Mouse (Mus musculus): Measurements from ENCODE around the gene Mllt3. TPM values are rescaled to one million over a fixed set of nuclear protein-coding genes. Genes with fewer than 3 reads are reported as not detected.

The Mllt3 gene
- total RNA-seq, 2 experiments from 2014 or later = 27.6 to 28.6 TPM

DNA sequence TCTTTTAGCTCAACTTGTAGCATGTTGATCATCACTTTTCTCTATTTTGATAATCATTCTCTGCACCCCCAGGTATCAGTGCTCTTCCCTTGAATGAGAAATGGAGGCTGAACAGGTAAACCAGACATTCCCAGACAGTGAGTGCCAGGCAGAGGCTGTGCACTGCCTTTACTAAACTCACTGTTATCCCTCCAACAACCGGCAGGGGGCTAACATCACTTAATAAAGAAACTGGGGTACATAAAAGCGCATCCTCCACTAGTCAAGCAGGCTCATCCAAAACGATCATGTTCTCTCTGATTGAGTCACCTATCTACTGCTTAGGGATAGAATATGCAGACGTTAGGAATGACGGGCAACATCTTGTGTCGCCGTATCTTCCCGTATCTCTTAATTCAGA lies 244.5 kb downstream of the Mllt3 start:
- peak; percentile 20 to 29 for DNase-seq (ENCODE audit: low spot score in 2 of 2)

DNA sequence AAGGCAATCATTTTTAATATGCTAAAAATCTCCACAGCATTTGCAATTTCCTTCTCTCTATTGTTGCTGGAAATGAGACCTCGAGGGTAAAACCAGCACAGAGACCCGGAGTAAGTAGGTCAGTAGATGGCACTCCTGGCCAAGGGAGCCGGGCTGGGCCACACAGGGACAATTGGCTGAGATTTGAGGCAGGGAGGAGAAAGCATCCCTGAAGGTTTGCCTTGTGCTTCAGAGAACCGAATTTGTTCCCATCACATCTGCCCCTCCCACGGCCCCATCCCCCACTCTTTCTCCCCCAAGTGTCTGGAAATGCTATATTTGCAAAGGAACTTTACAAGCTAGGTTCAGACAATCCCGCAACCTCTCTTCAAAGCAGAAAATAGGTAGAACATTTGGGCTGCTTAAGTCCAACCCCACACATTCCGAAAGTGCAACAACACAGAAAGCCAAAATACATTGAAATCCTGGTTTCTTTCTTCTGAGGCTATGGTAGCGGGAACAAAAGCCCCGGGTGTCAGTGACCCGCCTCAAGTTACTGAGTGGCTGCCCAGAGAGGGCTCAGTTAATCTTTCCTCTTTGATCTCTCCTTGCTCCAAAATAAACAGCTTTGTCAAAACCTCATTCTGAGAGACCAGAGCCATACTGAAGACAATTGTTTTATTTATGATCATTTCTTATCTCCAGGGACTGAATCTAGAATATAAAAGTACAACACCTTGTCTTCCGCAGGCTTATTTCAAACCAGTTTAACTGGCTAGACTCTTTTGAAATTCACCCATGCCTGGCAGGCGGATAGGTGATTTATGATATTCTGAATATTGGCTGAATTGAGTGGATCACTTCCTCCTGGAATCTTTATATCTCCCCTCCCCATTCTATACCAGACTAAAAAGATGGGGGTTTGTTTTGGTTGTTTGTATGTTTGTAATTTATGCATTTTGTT lies 247.8 kb downstream of the Mllt3 start:
- peak; percentile 22 to 30 for DNase-seq (ENCODE audit: low spot score in 2 of 2)

DNA sequence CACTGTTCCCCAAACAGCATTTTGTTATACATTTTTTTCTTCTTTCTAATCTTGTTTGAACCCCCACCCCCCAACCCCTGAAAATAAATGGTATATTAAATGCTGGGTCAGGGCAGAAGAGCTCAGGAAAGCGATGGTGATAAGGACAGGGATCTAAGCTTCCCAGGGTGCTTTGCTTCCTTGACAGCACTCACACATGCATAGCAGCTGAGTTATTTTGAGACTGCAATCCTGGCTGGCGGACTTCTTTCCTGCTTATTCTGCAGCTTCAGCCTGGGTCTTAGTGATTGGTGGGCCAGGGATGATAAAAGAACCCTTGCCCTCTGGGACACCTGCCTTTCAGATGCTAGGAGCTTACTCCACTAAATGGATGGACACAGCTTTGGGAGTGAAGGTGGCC lies 249.4 kb downstream of the Mllt3 start:
- DNase-seq (ENCODE audit: low spot score in 2 of 2) = no peak

DNA sequence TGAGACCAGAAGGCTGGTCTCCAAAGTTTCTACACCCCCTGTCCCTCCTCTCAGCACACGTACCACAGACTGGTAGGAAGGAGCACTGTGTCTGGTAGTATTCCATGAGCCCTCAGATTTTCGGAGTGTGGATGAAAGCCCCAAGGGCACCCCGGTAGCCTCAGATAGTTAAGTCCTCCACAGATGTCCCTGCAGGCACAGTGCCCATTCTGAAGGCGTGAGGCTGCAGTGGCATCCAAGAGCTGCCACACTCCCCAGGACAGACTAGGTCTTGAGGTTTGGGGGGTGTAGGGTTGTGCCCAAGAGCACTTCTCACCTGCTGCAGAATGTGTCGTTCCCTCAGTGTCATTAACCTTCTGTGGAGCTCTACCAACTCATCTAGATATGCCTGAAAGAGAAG lies 251.2 kb downstream of the Mllt3 start:
- DNase-seq (ENCODE audit: low spot score in 2 of 2) = no peak

DNA sequence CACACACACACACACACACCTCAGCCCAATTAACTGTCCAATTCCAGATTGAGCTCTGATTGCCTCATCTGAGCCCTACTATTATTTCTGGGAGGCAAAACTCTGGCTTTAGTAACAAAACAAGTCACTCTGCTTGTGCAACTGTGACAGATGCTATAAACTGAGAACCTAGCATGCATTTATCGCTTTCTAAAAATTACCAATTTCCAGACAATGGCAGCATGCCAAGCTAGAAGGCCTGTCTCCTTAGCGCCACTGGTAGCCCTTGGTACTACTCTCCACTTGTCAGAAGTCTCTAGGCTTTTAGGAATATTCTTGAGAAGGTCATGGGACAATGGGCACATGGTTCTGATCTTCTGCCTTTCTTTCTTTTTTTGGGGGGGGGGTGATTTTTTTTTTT lies 257.4 kb downstream of the Mllt3 start:
- DNase-seq (ENCODE audit: low spot score in 2 of 2) = no peak

DNA sequence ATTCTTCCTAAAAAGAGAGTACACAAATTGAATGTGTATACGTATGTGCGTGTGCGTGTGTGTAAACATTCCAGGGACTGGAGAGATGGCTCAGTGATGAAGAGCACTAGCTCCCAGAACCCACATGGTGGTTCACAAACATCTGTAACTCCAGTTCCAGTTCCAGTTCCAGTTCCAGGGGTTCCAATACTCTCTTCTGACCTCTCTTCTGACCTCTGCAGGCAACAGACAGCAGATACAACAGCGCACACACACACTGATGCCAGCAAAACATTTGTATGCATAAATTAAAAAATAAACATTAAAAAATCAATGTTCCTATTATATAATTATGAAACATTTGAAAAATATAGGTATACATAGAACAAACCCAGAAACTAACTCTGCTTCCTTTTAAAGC lies 258.6 kb downstream of the Mllt3 start:
- no peak for DNase-seq (ENCODE audit: low spot score in 2 of 2)

DNA sequence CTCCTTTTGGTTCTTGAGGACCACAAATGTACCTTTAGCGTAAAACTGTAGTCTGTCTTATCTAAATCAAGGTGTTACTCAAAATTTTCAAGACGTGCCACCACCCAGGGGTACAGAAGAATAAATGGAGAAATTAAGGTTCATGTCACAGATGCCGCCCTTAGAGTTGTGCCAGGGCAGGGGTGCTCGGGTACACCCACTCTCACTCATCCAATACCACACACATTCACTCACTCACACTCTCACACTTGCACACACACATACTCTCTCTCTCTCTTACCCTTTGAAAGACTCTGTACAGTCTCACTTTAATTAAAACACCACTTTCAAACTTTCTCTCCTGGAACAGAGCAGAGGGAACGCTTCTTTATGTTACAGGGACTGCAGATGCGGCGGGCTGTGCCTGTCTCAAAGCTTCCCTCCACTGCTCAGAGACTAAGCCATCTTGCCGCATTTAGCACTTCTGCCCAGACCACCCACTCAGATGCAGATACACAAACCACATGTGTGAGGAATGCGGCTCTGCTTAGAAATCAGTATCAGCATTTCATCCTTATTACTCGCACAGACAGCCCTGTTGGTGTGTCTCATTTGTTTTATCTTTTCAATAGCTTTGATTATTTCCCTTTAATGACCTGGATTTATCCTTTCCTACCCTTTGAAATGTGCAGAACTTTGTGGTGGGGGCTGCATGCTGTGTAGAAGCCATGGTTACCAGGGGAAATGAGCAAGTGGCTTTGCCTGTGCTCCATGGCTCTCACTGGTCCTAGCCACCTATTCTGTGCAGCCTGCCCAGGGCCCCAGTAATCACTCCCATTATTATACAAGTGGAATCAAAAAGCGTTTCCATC lies 265.2 kb downstream of the Mllt3 start:
- no peak for DNase-seq (ENCODE audit: low spot score in 2 of 2)

DNA sequence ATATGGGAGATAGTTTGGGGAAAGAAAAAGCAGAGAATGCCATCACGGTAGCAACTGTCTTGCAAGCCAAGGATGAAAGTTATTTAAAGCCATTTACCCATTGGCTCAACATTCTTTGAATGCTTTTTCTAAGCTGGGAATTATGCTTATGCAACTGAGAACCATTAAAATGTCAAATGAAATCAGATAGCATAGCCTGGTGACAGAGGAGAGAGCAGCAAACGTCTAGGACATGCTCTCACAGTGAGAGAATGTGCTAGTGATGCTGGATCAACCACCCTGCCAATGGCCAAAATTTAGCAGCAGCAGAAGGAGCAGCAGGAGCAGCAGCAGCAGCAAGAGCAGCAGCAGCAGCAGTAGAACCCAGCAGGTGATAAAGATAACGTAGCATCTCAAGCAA lies 267.4 kb downstream of the Mllt3 start:
- no peak for DNase-seq (ENCODE audit: low spot score in 2 of 2)

DNA sequence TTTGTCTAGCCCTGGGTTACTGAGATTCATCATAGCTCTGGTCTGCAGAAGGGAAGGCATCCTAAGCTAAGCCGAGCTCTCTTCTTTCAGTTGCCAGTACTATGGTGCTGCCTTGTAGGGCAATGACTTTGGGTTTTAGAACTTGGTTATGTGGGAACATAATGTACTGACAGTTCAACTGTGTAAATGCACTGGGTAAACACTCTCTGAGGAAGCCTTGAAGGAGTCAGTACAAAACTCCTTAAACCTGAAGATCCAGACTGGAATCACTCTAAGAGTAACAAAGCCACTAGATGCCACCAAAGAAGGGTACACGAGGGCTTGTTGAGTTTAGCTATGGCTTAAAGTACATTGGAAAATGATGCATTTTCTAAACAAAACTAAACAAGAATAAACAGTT lies 272.1 kb downstream of the Mllt3 start:
- DNase-seq (ENCODE audit: low spot score in 2 of 2) = no peak

DNA sequence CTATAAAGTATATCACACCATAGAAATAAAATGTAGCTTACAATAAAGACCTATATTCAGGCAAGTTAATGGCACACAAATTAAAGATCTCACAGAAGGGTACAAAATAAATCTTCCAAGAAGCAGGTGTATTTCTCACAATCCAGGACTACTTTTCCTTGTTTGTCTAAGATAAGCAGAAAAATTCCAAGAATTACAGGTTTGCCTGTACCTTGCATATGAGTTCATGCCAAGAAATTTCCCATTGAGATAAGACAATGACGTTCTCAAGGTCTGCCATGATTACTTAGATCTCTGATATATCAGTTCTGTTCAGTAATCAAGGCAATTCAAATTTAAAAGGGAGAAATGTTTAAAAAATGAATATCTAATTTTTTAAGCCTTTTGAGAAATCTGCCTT lies 272.9 kb downstream of the Mllt3 start:
- DNase-seq (ENCODE audit: low spot score in 2 of 2) = no peak

DNA sequence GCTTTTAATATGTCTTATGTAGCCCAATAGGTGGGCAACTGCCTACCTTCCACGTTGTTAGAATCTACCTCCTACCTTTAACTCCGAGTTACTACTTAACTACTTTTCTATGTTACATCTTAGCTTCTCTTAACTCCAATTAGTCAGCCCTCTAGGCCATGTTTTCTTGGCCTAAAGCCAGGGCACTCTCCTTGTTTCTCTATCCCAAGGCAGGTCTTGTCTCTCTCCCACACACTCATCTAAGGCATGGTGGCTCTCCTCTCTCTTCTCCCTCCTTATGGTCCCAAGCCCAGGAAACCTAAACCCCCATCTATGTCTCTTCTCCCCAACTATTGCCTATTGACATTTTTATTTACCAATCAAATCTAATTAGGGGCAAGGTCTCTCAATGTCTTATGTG lies 273.5 kb downstream of the Mllt3 start:
- no peak for DNase-seq (ENCODE audit: low spot score in 2 of 2)

DNA sequence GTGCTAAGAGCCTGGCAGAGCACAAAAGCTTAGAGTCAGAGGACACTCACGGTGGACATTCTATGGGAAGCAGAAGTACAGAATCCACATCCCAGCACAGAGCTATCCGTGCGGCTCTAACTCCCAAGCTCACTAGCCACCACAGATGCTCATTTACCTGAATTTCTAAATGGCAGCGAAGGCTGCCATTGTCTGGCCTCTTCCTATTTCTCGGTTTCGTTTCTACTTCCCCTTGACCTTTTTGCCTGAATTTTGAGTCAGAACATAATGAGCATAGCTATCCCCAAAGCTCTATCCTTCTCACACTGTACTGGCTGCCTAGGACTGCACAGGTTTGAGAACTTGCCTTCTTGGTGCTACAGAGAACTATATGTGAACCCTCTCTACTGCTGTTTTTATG lies 274.1 kb downstream of the Mllt3 start:
- DNase-seq (ENCODE audit: low spot score in 2 of 2) = no peak

DNA sequence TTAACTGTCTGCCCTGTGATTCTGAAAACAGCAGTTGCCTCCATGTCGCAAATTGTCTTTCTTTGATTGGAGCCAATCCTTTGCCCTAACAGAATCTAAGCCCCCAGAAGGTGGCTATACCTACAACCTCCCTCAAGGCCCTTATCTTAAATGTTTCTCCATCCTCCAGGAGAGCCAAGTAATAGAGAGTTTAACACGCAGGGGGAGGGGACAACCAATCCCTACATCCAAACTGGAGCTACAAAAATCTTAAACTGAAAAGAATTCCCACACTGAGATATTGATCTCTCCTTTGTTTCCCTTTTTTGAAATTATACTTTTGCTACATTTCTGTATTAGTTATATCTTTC lies 281.7 kb downstream of the Mllt3 start:
- DNase-seq (ENCODE audit: low spot score in 2 of 2) = no peak

DNA sequence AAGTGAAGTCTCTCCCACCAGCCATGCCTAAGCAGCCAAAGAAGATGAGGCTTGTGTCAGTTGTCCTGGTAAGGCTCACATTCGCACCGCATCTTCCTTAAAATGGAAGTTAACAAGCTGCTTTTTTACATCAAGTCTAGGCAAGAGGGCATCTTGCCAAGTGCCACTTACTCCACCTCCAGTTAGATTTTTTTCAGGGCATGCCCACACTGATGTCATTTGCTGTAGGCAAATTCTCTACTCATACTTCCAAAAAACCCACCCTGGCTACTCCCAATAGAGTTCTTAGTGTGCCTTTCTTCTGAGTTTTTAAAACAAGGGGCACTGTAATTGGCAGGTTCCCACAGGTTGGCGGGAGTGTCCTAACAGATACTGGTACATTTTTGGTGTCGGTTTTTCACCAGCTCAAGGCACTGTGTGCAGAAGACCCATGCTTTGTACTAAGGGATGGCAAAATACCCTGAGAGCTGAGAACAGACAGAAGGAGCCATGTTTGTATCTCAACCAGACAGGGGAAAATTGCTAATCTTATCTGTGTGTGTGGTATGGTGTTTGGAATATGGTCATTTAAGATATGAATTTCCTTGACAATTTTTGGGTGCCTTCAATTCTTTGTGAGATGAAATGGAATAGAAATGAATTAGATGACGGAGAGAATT lies 282.2 kb downstream of the Mllt3 start:
- DNase-seq (ENCODE audit: low spot score in 2 of 2) = no peak

DNA sequence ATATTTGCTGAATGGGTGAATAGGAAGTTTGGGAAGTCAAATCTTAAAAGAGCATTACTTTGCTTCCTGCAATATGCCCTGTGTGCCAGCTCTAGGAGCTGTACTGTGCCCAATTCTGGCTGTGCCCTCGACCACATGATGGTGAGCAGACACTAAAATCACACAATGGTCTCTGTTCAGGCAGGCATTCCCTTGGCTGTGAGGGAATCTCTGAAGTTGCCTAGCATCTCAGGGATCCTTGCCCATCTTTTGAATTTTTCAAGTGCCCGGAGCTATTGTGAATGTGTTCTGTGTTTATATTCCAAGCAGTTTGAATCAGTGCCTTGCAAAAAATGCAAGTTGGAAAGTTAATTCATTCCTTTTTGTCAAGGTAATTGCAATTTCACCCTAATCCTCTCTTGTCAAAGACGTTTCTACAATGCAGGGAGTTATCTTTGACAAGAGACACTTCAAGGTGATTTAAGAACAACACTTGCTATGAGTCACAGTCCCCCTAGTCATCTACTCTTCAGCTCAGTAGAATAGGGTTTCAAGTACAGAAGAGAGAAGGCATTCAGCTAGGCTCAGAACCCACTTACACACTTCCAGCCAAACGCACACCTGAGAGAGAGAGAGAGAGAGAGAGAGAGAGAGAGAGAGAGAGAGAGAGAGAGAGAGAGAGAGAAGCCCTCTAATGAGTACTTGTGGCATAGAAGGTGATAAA lies 283.5 kb downstream of the Mllt3 start:
- no peak for DNase-seq (ENCODE audit: low spot score in 2 of 2)

DNA sequence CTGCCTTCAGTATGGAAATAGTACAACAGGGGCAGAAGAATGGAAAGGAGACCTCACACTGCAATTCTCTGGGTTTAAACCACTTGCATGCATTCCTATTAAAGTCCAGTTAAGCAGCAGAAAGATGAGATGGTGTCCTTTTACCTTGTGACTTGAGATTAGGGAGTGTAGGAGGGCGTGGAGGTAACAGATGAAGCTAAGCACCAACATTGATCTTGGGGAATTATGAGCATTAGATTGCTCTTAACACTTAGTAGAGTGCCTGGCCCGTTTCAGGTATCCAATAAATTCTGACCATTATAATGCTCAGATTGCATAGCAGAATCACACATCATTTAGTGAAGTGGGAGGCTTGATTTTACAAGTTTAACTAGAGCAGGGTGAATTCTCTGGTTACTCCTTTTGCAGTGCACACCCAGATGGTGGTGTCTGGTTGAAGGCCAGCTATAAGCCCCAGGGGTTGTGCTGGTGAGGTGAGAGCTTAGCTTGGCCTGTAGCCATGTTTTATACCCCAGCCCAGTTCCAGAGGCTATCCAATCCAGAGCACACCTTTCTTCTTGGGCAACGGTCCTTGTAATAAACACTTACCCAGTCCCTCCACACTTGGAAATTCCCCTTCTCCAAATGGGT lies 288.0 kb downstream of the Mllt3 start:
- DNase-seq (ENCODE audit: low spot score in 2 of 2) = no peak

DNA sequence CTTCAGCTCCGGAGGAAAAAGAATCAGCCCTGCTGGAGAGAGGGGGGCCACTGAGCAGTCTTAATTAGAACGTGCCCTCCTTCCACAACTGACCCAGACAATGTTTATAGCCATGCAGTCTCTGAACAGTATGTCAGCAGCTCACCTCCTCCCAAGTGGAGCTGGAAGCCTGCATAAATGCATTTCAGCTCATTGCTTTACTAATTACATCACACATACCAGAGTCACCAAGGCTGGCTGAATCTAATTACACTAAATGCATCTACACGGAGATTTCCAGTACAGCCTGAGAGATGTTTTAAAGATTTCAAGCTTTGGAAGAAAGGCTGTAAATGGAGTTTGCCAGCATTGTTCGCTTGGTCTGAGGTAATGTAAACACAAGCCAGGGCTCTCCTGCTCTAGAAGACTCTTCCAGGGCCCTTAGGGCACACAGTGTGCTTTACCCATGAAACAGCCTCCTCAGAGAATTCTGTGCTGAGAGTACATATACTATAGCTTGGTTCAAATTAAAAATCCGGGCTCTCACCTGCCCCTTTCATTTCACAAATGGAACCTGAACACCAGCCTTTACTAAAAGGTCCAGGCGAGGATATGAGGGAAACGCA lies 293.5 kb downstream of the Mllt3 start:
- DNase-seq (ENCODE audit: low spot score in 2 of 2) = no peak

DNA sequence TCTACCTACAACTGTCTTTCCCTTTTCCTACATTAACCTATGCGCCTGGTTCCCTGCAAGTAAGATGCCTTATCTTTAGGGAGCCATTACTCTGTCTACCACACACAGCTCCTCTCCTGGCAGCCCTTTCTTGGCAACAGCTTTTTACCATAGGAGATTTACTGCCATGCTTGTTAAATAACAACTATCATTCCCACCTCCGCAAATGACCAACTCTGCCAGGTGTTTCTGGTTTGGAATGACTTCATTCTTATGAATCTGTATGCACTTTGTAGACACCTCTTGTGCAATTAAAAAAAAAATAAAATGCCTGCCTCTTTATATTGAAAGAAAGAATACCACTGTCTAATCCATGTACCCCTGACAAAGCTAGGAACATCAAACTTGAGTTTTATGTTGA lies 294.1 kb downstream of the Mllt3 start:
- DNase-seq (ENCODE audit: low spot score in 2 of 2) = no peak

DNA sequence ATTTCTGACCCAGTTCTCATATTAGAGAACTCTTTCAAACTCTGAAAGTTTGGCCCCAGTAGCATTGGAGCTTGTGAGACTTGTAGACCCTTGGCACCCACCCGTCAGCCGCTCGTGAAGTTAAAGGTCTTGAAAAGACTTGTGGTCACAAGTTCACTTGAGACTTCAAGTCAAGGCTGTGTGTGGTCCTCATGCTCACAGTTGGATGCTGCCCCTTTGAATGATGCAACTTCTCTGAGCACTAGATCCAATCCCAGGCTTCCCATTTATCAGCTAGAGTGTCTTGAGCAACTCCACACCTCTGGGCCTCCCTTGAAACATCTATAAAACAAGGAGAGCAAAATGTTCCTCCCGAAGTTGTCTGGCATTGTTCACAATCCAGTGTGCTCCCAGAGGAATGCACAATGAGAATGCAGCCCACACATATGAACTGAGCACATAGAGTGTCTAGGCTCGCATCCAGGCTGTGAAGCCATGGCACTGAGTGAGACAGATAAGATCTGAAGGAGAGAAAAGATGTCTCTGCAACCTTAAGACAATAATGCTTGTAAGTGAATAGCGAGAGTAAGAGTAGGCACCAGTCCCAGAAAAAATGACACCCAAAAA lies 295.9 kb downstream of the Mllt3 start:
- no peak for DNase-seq (ENCODE audit: low spot score in 2 of 2)

DNA sequence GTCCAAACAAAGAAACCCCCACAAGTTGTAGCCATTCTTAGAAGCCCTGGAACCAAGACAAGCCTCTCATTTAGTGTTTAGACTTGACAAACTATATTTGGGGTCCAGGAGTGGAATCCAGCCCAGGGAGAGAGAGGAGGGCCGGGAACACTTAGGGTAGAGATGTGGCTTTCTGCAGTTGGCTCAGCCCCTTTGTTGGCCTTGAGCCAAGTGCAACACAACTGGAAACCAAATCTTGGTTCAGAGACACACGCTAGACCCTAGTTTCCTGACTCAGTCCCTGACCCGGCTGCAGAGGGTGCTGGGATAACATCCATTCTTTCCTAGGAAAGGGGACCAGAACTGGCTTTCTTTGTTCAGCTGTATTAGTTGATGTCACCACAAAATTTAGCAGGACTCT lies 296.4 kb downstream of the Mllt3 start:
- DNase-seq (ENCODE audit: low spot score in 2 of 2) = no peak
